Mouse (Mus musculus): ENCODE measurements at regions not wholly inside any gene's neighbourhood (a gene's known extent, or its start where the extent isn't known, plus 50 kb on each side); places are given as distances from the start of the nearest gene placed in this dataset.

DNA sequence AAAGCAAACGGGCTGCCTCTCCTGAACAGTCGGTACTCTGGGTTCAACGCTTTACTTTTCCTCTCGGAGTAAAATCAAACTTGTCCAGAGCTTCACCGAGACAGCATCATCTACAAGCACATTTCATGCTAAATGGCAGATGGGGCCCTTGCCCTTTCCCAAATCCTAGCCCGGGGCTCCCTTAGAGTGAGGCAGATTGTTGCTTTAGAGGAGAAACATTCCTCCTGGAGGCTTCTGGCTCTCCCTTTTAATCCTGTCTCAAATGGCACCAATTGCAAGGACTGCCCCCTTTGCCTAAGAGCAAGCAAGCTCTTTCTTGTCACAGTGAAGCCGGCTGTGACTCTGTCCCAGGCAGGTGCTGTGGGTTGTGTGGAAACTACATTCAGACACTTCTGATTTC lies 255.5 kb upstream of the Sox11 start:
- TF ChIP-seq CTCF (IDR thresholded peaks at IDR 0.05; ENCODE audit: borderline replicate concordance, insufficient read depth, low read depth, low read length) (no peak), POLR2A (IDR thresholded peaks at IDR 0.05; ENCODE audit: borderline replicate concordance, insufficient read depth, low read length) (no peak)
